Mouse (Mus musculus): ENCODE measurements around the gene Enpp6. TPM values are rescaled to one million over a fixed set of nuclear protein-coding genes. Genes with fewer than 3 reads are reported as not detected.

The Enpp6 gene
- polyA plus RNA-seq, 1 experiment from 2014 or later = 0.34 TPM

GRCm38 (mm10) chr8:47114133-47114796 lies 127.6 kb downstream of the Enpp6 start:
- Histone ChIP-seq H3K4me2 (ENCODE audit: low read depth) (no peak overlapping the region), H3K36me3 (ENCODE audit: control insufficient read depth, insufficient read depth, low read length) (no peaks in the 10 kb centered on the region), H3K4me3 (ENCODE audit: low read depth, low read length) (no peak overlapping the region), H3K27me3 (ENCODE audit: control insufficient read depth, insufficient read depth, low read length) (no peaks in the 10 kb centered on the region), H3K9ac (ENCODE audit: low read length) (no peak overlapping the region), H3K9me3 (ENCODE audit: control insufficient read depth, low read length) (no peaks in the 10 kb centered on the region), H3K4me1 (ENCODE audit: control insufficient read depth, insufficient read depth, low read length) (no peaks in the 10 kb centered on the region), H3K27ac (ENCODE audit: low read depth, low read length) (no peak overlapping the region)
- ATAC-seq (ENCODE audit: insufficient read depth, low FRiP score, low TSS enrichment) (no peak), DNase-seq (ENCODE audit: low spot score) (peak; percentile 32)
- 77% methylated on average over 17 of the region's 17 CpGs for WGBS

- no peaks in the 10 kb centered on the region for H3K4me1 ChIP-seq (ENCODE audit: control insufficient read depth, insufficient read depth, low read length)
- DNase-seq (ENCODE audit: low spot score) (no peak), ATAC-seq (ENCODE audit: insufficient read depth, low FRiP score, low TSS enrichment) (no peak)
- H3K4me2 ChIP-seq (ENCODE audit: low read depth) = no peak overlapping the region
- H3K9me3 ChIP-seq (ENCODE audit: control insufficient read depth, low read length) = no peaks in the 10 kb centered on the region
- 63% methylated on average over 4 of the region's 4 CpGs for WGBS
- H3K27me3 ChIP-seq (ENCODE audit: control insufficient read depth, insufficient read depth, low read length) = no peaks in the 10 kb centered on the region
- H3K9ac ChIP-seq (ENCODE audit: low read length) = no peak overlapping the region
- no peaks in the 10 kb centered on the region for H3K36me3 ChIP-seq (ENCODE audit: control insufficient read depth, insufficient read depth, low read length)
- H3K27ac ChIP-seq (ENCODE audit: low read depth, low read length) = no peak overlapping the region
- no peak overlapping the region for H3K4me3 ChIP-seq (ENCODE audit: low read depth, low read length)
Measured at GRCm38 (mm10) chr8:47117336-47117735, 130.6 kb downstream of the Enpp6 start.

- Histone ChIP-seq H3K36me3 (ENCODE audit: control insufficient read depth, insufficient read depth, low read length) (no peaks in the 10 kb centered on the region), H3K9me3 (ENCODE audit: control insufficient read depth, low read length) (no peaks in the 10 kb centered on the region), H3K27me3 (ENCODE audit: control insufficient read depth, insufficient read depth, low read length) (no peaks in the 10 kb centered on the region), H3K9ac (ENCODE audit: low read length) (no peak overlapping the region), H3K27ac (ENCODE audit: low read depth, low read length) (no peak overlapping the region), H3K4me2 (ENCODE audit: low read depth) (no peak overlapping the region), H3K4me1 (ENCODE audit: control insufficient read depth, insufficient read depth, low read length) (no peaks in the 10 kb centered on the region), H3K4me3 (ENCODE audit: low read depth, low read length) (no peak overlapping the region)
- WGBS = 82% methylated on average over 1 of the region's 1 CpGs
- ATAC-seq (ENCODE audit: insufficient read depth, low FRiP score, low TSS enrichment) = no peak
- DNase-seq (ENCODE audit: low spot score) = no peak
Measured at GRCm38 (mm10) chr8:47119895-47120294, 133.2 kb downstream of the Enpp6 start.

GRCm38 (mm10) chr8:47128859-47129258 lies 142.2 kb downstream of the Enpp6 start:
- Histone ChIP-seq H3K4me2 (ENCODE audit: low read depth) (no peak overlapping the region), H3K9ac (ENCODE audit: low read length) (no peak overlapping the region), H3K9me3 (ENCODE audit: control insufficient read depth, low read length) (no peaks in the 10 kb centered on the region), H3K36me3 (ENCODE audit: control insufficient read depth, insufficient read depth, low read length) (no peaks in the 10 kb centered on the region), H3K4me1 (ENCODE audit: control insufficient read depth, insufficient read depth, low read length) (no peaks in the 10 kb centered on the region), H3K4me3 (ENCODE audit: low read depth, low read length) (no peak overlapping the region), H3K27ac (ENCODE audit: low read depth, low read length) (no peak overlapping the region), H3K27me3 (ENCODE audit: control insufficient read depth, insufficient read depth, low read length) (no peaks in the 10 kb centered on the region)
- 92% methylated on average over 1 of the region's 1 CpGs for WGBS
- DNase-seq (ENCODE audit: low spot score) (no peak), ATAC-seq (ENCODE audit: insufficient read depth, low FRiP score, low TSS enrichment) (no peak)

- H3K27ac ChIP-seq (ENCODE audit: low read depth, low read length) = no peak overlapping the region
- no peaks in the 10 kb centered on the region for H3K4me1 ChIP-seq (ENCODE audit: control insufficient read depth, insufficient read depth, low read length)
- no peak overlapping the region for H3K4me2 ChIP-seq (ENCODE audit: low read depth)
- ATAC-seq (ENCODE audit: insufficient read depth, low FRiP score, low TSS enrichment) (no peak), DNase-seq (ENCODE audit: low spot score) (no peak)
- H3K4me3 ChIP-seq (ENCODE audit: low read depth, low read length) = no peak overlapping the region
- H3K9me3 ChIP-seq (ENCODE audit: control insufficient read depth, low read length) = no peaks in the 10 kb centered on the region
- no peaks in the 10 kb centered on the region for H3K27me3 ChIP-seq (ENCODE audit: control insufficient read depth, insufficient read depth, low read length)
- no peak overlapping the region for H3K9ac ChIP-seq (ENCODE audit: low read length)
- no peaks in the 10 kb centered on the region for H3K36me3 ChIP-seq (ENCODE audit: control insufficient read depth, insufficient read depth, low read length)
- WGBS = 87% methylated on average over 3 of the region's 3 CpGs
Measured at GRCm38 (mm10) chr8:47133381-47133780, 146.7 kb downstream of the Enpp6 start.

GRCm38 (mm10) chr8:47134736-47135135 lies 148.0 kb downstream of the Enpp6 start:
- DNase-seq (ENCODE audit: low spot score) = no peak
- H3K9me3 ChIP-seq (ENCODE audit: control insufficient read depth, low read length) = no peaks in the 10 kb centered on the region
- H3K4me2 ChIP-seq (ENCODE audit: low read depth) = no peak overlapping the region
- no peaks in the 10 kb centered on the region for H3K36me3 ChIP-seq (ENCODE audit: control insufficient read depth, insufficient read depth, low read length)
- H3K27me3 ChIP-seq (ENCODE audit: control insufficient read depth, insufficient read depth, low read length) = no peaks in the 10 kb centered on the region
- H3K27ac ChIP-seq (ENCODE audit: low read depth, low read length) = no peak overlapping the region
- ATAC-seq (ENCODE audit: insufficient read depth, low FRiP score, low TSS enrichment) = no peak
- H3K4me3 ChIP-seq (ENCODE audit: low read depth, low read length) = no peak overlapping the region
- H3K4me1 ChIP-seq (ENCODE audit: control insufficient read depth, insufficient read depth, low read length) = no peaks in the 10 kb centered on the region
- no peak overlapping the region for H3K9ac ChIP-seq (ENCODE audit: low read length)
- WGBS = 49% methylated on average over 11 of the region's 11 CpGs

GRCm38 (mm10) chr8:47135586-47135985 lies 148.9 kb downstream of the Enpp6 start:
- H3K4me2 ChIP-seq (ENCODE audit: low read depth) = peak overlapping the region; percentile 1; the same call in 1 of the 2 replicates

GRCm38 (mm10) chr8:47136047-47136446 lies 149.4 kb downstream of the Enpp6 start:
- H3K9ac ChIP-seq (ENCODE audit: low read length) = no peak overlapping the region
- H3K4me1 ChIP-seq (ENCODE audit: control insufficient read depth, insufficient read depth, low read length) = no peaks in the 10 kb centered on the region
- no peaks in the 10 kb centered on the region for H3K36me3 ChIP-seq (ENCODE audit: control insufficient read depth, insufficient read depth, low read length)
- no peak for ATAC-seq (ENCODE audit: insufficient read depth, low FRiP score, low TSS enrichment)
- DNase-seq (ENCODE audit: low spot score) = no peak
- H3K4me3 ChIP-seq (ENCODE audit: low read depth, low read length) = no peak overlapping the region
- no peaks in the 10 kb centered on the region for H3K27me3 ChIP-seq (ENCODE audit: control insufficient read depth, insufficient read depth, low read length)
- no peaks in the 10 kb centered on the region for H3K9me3 ChIP-seq (ENCODE audit: control insufficient read depth, low read length)
- H3K27ac ChIP-seq (ENCODE audit: low read depth, low read length) = no peak overlapping the region
- no peak overlapping the region for H3K4me2 ChIP-seq (ENCODE audit: low read depth)
- WGBS = 33% methylated on average over 5 of the region's 5 CpGs

More at GRCm38 (mm10) chr8:47135586-47135985, 148.9 kb downstream of the Enpp6 start:
- no peaks in the 10 kb centered on the region for H3K9me3 ChIP-seq (ENCODE audit: control insufficient read depth, low read length)
- H3K9ac ChIP-seq (ENCODE audit: low read length) = no peak overlapping the region
- no peaks in the 10 kb centered on the region for H3K36me3 ChIP-seq (ENCODE audit: control insufficient read depth, insufficient read depth, low read length)
- H3K27ac ChIP-seq (ENCODE audit: low read depth, low read length) = no peak overlapping the region
- ATAC-seq (ENCODE audit: insufficient read depth, low FRiP score, low TSS enrichment) (no peak), DNase-seq (ENCODE audit: low spot score) (no peak)
- no peaks in the 10 kb centered on the region for H3K4me1 ChIP-seq (ENCODE audit: control insufficient read depth, insufficient read depth, low read length)
- 15% methylated on average over 9 of the region's 9 CpGs for WGBS
- no peak overlapping the region for H3K4me3 ChIP-seq (ENCODE audit: low read depth, low read length)
- no peaks in the 10 kb centered on the region for H3K27me3 ChIP-seq (ENCODE audit: control insufficient read depth, insufficient read depth, low read length)

- Histone ChIP-seq H3K27me3 (ENCODE audit: control insufficient read depth, insufficient read depth, low read length) (no peaks in the 10 kb centered on the region), H3K4me3 (ENCODE audit: low read depth, low read length) (no peak overlapping the region), H3K9ac (ENCODE audit: low read length) (no peak overlapping the region), H3K9me3 (ENCODE audit: control insufficient read depth, low read length) (no peaks in the 10 kb centered on the region), H3K4me1 (ENCODE audit: control insufficient read depth, insufficient read depth, low read length) (no peaks in the 10 kb centered on the region), H3K36me3 (ENCODE audit: control insufficient read depth, insufficient read depth, low read length) (no peaks in the 10 kb centered on the region), H3K27ac (ENCODE audit: low read depth, low read length) (no peak overlapping the region), H3K4me2 (ENCODE audit: low read depth) (no peak overlapping the region)
- DNase-seq (ENCODE audit: low spot score) (no peak), ATAC-seq (ENCODE audit: insufficient read depth, low FRiP score, low TSS enrichment) (no peak)
- 90% methylated on average over 7 of the region's 9 CpGs for WGBS
Measured at GRCm38 (mm10) chr8:47145258-47145657, 158.6 kb downstream of the Enpp6 start.
